Mouse (Mus musculus): ENCODE measurements around the gene Zic2. TPM values are rescaled to one million over a fixed set of nuclear protein-coding genes. Genes with fewer than 3 reads are reported as not detected.
"Not testable (repeated sequence)": the region's sequence is repeated elsewhere in the genome, so short reads cannot be mapped to it uniquely, and the experiment has no call there.

Gene Zic2
- polyA plus RNA-seq, 1 experiment from 2014 or later, result 2.8 TPM

GRCm38 (mm10) chr14:122463080-122463691, 12.0 kb upstream of the Zic2 start:
- no peaks in the 10 kb centered on the region for H3K36me3 ChIP-seq
- 1% methylated on average over 40 of the region's 40 CpGs for WGBS
- peaks cover 73% of the 10 kb centered on the region for H3K27me3 ChIP-seq
- H3K9me3 ChIP-seq, result no peaks in the 10 kb centered on the region
- H3K9ac ChIP-seq, result peak overlapping the region; percentile 74
- H3K4me1 ChIP-seq, result peaks cover 35% of the 10 kb centered on the region
- ATAC-seq (ENCODE audit: low FRiP score, low read depth), result 0 out of 2 replicates have a peak, but pooled peaks have one; percentile 2
- H3K27ac ChIP-seq, result peak overlapping the region; percentile 52; the same call in 1 of the 2 replicates
- H3K4me2 ChIP-seq (replicated peaks), result peak overlapping the region; percentile 91
- H3K4me3 ChIP-seq, result peak overlapping the region; percentile 62

GRCm38 (mm10) chr14:122463734-122464341, 11.4 kb upstream of the Zic2 start:
- H3K4me2 ChIP-seq (replicated peaks), result peak overlapping the region; percentile 91
- WGBS, result under 1% methylated on average over 58 of the region's 58 CpGs
- peak overlapping the region; percentile 74 for H3K9ac ChIP-seq
- H3K27ac ChIP-seq, result peak overlapping the region; percentile 81
- peak overlapping the region; percentile 62 for H3K4me3 ChIP-seq
- H3K4me1 ChIP-seq, result peaks cover 39% of the 10 kb centered on the region
- not testable (repeated sequence) for H3K9me3 ChIP-seq, H3K36me3 ChIP-seq
- peak; percentile 28; the same call in 1 of the 2 replicates for ATAC-seq (ENCODE audit: low FRiP score, low read depth)
- peaks cover 80% of the 10 kb centered on the region for H3K27me3 ChIP-seq

GRCm38 (mm10) chr14:122464351-122464762, 10.9 kb upstream of the Zic2 start:
- under 1% methylated on average over 52 of the region's 62 CpGs for WGBS
- H3K4me3 ChIP-seq, result peak overlapping the region; percentile 62
- 0 out of 2 replicates have a peak, but pooled peaks have one; percentile 0 for ATAC-seq (ENCODE audit: low FRiP score, low read depth)
- H3K4me1 ChIP-seq, result peaks cover 39% of the 10 kb centered on the region
- H3K4me2 ChIP-seq (replicated peaks), result peak overlapping the region; percentile 91
- no peaks in the 10 kb centered on the region for H3K9me3 ChIP-seq
- H3K9ac ChIP-seq, result peak overlapping the region; percentile 74
- H3K27ac ChIP-seq, result peak overlapping the region; percentile 81
- peaks cover 85% of the 10 kb centered on the region for H3K27me3 ChIP-seq
- no peaks in the 10 kb centered on the region for H3K36me3 ChIP-seq

GRCm38 (mm10) chr14:122464763-122465741, 10.2 kb upstream of the Zic2 start, which contains the start of gene Zic5:
Zic5 (minus strand) TSS chr14:122465677.
- H3K4me1 ChIP-seq, result peaks cover 39% of the 10 kb centered on the region
- no peaks in the 10 kb centered on the region for H3K36me3 ChIP-seq
- under 1% methylated on average over 48 of the region's 62 CpGs for WGBS
- H3K9me3 ChIP-seq, result no peaks in the 10 kb centered on the region
- peak within 1 kb of the TSS; percentile 62 for H3K4me3 ChIP-seq
- H3K27ac ChIP-seq, result peak within 1 kb of the TSS; percentile 81
- peak within 1 kb of the TSS; percentile 74 for H3K9ac ChIP-seq
- peak; percentile 78 for ATAC-seq (ENCODE audit: low FRiP score, low read depth)
- H3K27me3 ChIP-seq, result peaks cover 88% of the 10 kb centered on the region
- peak within 1 kb of the TSS; percentile 91 for H3K4me2 ChIP-seq (replicated peaks)

GRCm38 (mm10) chr14:122465931-122466490, 9.2 kb upstream of the Zic2 start:
- Histone ChIP-seq H3K9ac (no peak overlapping the region), H3K4me2 (replicated peaks) (peak overlapping the region; percentile 91), H3K9me3 (no peaks in the 10 kb centered on the region), H3K27me3 (peaks cover 93% of the 10 kb centered on the region), H3K4me3 (peak overlapping the region; percentile 62), H3K36me3 (no peaks in the 10 kb centered on the region), H3K4me1 (peaks cover 39% of the 10 kb centered on the region), H3K27ac (no peak overlapping the region)
- WGBS, result 25% methylated on average over 13 of the region's 13 CpGs
- ATAC-seq (ENCODE audit: low FRiP score, low read depth), result no peak

- H3K4me2 ChIP-seq (replicated peaks), result no peak overlapping the region
- no peaks in the 10 kb centered on the region for H3K9me3 ChIP-seq
- H3K4me1 ChIP-seq, result peaks cover 44% of the 10 kb centered on the region
- no peak overlapping the region for H3K27ac ChIP-seq
- no peak overlapping the region for H3K9ac ChIP-seq
- no peak for ATAC-seq (ENCODE audit: low FRiP score, low read depth)
- WGBS, result 46% methylated on average over 7 of the region's 7 CpGs
- H3K4me3 ChIP-seq, result no peak overlapping the region
- H3K36me3 ChIP-seq, result no peaks in the 10 kb centered on the region
- H3K27me3 ChIP-seq, result peaks cover 97% of the 10 kb centered on the region
These were observed 8.4 kb upstream of the Zic2 start for GRCm38 (mm10) chr14:122466756-122467362.

- H3K9ac ChIP-seq, result no peak overlapping the region
- peaks cover 37% of the 10 kb centered on the region for H3K4me1 ChIP-seq
- H3K9me3 ChIP-seq, result no peaks in the 10 kb centered on the region
- H3K36me3 ChIP-seq, result no peaks in the 10 kb centered on the region
- peaks cover 96% of the 10 kb centered on the region for H3K27me3 ChIP-seq
- WGBS, result 11% methylated on average over 23 of the region's 23 CpGs
- H3K27ac ChIP-seq, result no peak overlapping the region
- peak overlapping the region; percentile 41 for H3K4me2 ChIP-seq (replicated peaks)
- no peak for ATAC-seq (ENCODE audit: low FRiP score, low read depth)
- no peak overlapping the region for H3K4me3 ChIP-seq
These were observed 7.1 kb upstream of the Zic2 start for GRCm38 (mm10) chr14:122467926-122468841.

GRCm38 (mm10) chr14:122468971-122469755, 6.1 kb upstream of the Zic2 start:
- H3K4me2 ChIP-seq (replicated peaks), result peak overlapping the region; percentile 41
- no peak overlapping the region for H3K9ac ChIP-seq
- H3K36me3 ChIP-seq, result no peaks in the 10 kb centered on the region
- peaks cover 39% of the 10 kb centered on the region for H3K4me1 ChIP-seq
- ATAC-seq (ENCODE audit: low FRiP score, low read depth), result no peak
- no peaks in the 10 kb centered on the region for H3K9me3 ChIP-seq
- WGBS, result 6% methylated on average over 28 of the region's 28 CpGs
- no peak overlapping the region for H3K27ac ChIP-seq
- no peak overlapping the region for H3K4me3 ChIP-seq
- peaks cover 95% of the 10 kb centered on the region for H3K27me3 ChIP-seq

GRCm38 (mm10) chr14:122471449-122472085, 3.7 kb upstream of the Zic2 start:
- WGBS, result 11% methylated on average over 31 of the region's 31 CpGs
- Histone ChIP-seq H3K4me1 (peaks cover 34% of the 10 kb centered on the region), H3K27ac (no peak overlapping the region), H3K4me2 (replicated peaks) (peak overlapping the region; percentile 50), H3K36me3 (no peaks in the 10 kb centered on the region), H3K4me3 (0 out of 2 replicates have a peak overlapping the region, but pooled peaks have one; percentile 7), H3K9ac (no peak overlapping the region), H3K9me3 (no peaks in the 10 kb centered on the region), H3K27me3 (peaks cover 92% of the 10 kb centered on the region)
- no peak for ATAC-seq (ENCODE audit: low FRiP score, low read depth)

- ATAC-seq (ENCODE audit: low FRiP score, low read depth), result no peak
- WGBS, result 1% methylated on average over 13 of the region's 13 CpGs
- Histone ChIP-seq H3K9me3 (no peaks in the 10 kb centered on the region), H3K4me1 (peaks cover 34% of the 10 kb centered on the region), H3K27me3 (peaks cover 87% of the 10 kb centered on the region), H3K36me3 (no peaks in the 10 kb centered on the region), H3K9ac (no peak overlapping the region), H3K27ac (no peak overlapping the region), H3K4me2 (replicated peaks) (peak overlapping the region; percentile 50), H3K4me3 (0 out of 2 replicates have a peak overlapping the region, but pooled peaks have one; percentile 20)
These were observed 3.1 kb upstream of the Zic2 start for GRCm38 (mm10) chr14:122472161-122472560.
